Mouse (Mus musculus) hindbrain, embryonic 11.5 days (tissue): ENCODE results near the gene Wdcp. TPM values are rescaled to one million over a fixed set of nuclear protein-coding genes. Genes with fewer than 3 reads are reported as not detected.
A peak's percentile ranks its signal among the peaks of the same experiment; 100 is the strongest.
"Not testable (repeated sequence)": the region's sequence is repeated elsewhere in the genome, so short reads cannot be mapped to it uniquely, and the experiment has no call there.

Experiments
- ATAC-seq: fragments of 200-750 bp; cut with Nextera tagmentation; 2 replicates; pipeline ENCODE4 v1.8.0; 2017; ENCODE audit warnings: mild to moderate bottlenecking, moderate TSS enrichment, moderate library complexity; ENCODE audit not compliant: low FRiP score
- DNase-seq: peaks from one replicate; pipeline ENCODE4 v3.0.0-alpha.2; 2015; ENCODE audit warnings: low spot score
- H3K27ac ChIP-seq: fragments of 300-500 bp; sonication (generic); 2 replicates; pipeline ENCODE4 v1.5.1; 2014; ENCODE audit warnings: mild to moderate bottlenecking, low read depth, low read length
- H3K27me3 ChIP-seq: fragments of 300-500 bp; sonication (generic); 2 replicates; pipeline ENCODE4 v1.6.1; 2014; ENCODE audit warnings: mild to moderate bottlenecking, low read length, moderate library complexity, mixed read lengths; ENCODE audit not compliant: control insufficient read depth, insufficient read depth
- H3K36me3 ChIP-seq: fragments of 300-500 bp; sonication (generic); 2 replicates; pipeline ENCODE4 v1.6.1; 2014; ENCODE audit warnings: mild to moderate bottlenecking, low read length, moderate library complexity, mixed read lengths; ENCODE audit not compliant: control insufficient read depth, insufficient read depth
- H3K4me1 ChIP-seq: fragments of 300-500 bp; sonication (generic); replicated peaks from 2 replicates; pipeline ENCODE4 v1.6.1; 2014; ENCODE audit warnings: low read length, mixed read lengths; ENCODE audit not compliant: control insufficient read depth, insufficient read depth
- H3K4me2 ChIP-seq: fragments of 300-500 bp; sonication (generic); replicated peaks from 2 replicates; pipeline ENCODE4 v1.6.1; 2014; ENCODE audit warnings: mild to moderate bottlenecking, low read depth, low read length
- H3K4me3 ChIP-seq: fragments of 300-500 bp; sonication (generic); 2 replicates; pipeline ENCODE4 v1.5.1; 2014; ENCODE audit warnings: low read depth, low read length
- H3K9ac ChIP-seq: fragments of 300-500 bp; sonication (generic); 2 replicates; pipeline ENCODE4 v1.6.1; 2014; ENCODE audit warnings: low read depth, low read length
- H3K9me3 ChIP-seq: fragments of 300-500 bp; sonication (generic); 2 replicates; pipeline ENCODE4 v1.6.1; 2016; ENCODE audit warnings: low read length; ENCODE audit not compliant: control insufficient read depth
- WGBS: fragments of 180-500 bp; shearing (Covaris S2); extraction: QIAGEN DNeasy Blood & Tissue Kit; methylation state at CpG from one replicate; pipeline ENCODE4 v1.1.7; 2014; 5-methylcytosine and 5-hydroxymethylcytosine counted together
- polyA plus RNA-seq: library from polyadenylated mRNA; unstranded; fragments of >200 nt; fragmentation: Nextera tagmentation; extraction: Ambion mirVana; gene quantifications from 2 replicates; pipeline ENCODE4 v1.2.1, GENCODE M21; 2014

The Wdcp gene
- polyA plus RNA-seq, result 15.8 and 18.5 TPM in 2 replicates

DNA sequence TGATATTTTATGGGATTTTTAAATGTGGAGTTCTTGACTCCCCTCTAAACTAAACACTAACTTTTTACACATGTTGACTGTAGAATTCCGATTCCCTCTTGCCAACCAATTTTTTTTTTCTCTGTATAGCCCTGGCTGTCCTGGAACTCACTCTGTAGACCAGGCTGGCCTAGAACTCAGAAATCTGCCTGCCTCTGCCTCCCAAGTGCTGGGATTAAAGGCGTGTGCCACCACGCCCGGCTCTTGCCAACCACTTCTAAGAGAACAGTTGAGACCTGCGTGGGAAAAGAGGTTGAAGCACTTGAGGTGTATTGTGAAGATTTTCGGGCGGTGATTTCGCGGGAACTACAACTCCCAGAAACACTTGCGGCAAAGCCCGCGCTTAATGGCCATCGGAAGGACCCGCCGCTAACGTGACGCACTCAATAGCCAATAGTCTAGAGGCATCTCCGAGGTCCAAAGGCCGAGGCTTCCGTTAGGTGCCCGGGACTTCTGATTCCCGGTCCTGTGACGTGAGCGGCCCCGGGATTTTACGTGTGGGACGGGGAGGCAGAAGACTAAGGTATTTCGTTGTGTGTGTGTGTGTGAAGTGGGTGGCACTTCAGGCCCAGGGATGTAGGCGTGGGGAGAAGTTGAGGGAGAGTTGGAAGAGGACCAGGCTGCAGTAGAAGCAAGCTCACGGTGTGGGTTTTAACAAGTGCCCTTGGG, at the start of gene Wdcp:
Gene Wdcp, plus strand, starts transcription at position 414 of the 708 bp plus-strand sequence.
- Histone ChIP-seq H3K36me3 (no peaks in the 10 kb centered on the region), H3K27ac (no peak within 1 kb of the TSS), H3K27me3 (peaks cover 9% of the 10 kb centered on the region; the same call in 1 of the 2 replicates), H3K4me3 (peak within 1 kb of the TSS; percentile 56), H3K4me2 (peak within 1 kb of the TSS; percentile 51), H3K9me3 (no peaks in the 10 kb centered on the region), H3K9ac (peak within 1 kb of the TSS; percentile 50), H3K4me1 (0 out of 2 replicates have a peak, but pooled peaks cover 2% of the 10 kb centered on the region)
- DNase-seq (peak; percentile 93), ATAC-seq (peak; percentile 93)
- under 1% methylated on average over 30 of the region's 30 CpGs for WGBS

DNA sequence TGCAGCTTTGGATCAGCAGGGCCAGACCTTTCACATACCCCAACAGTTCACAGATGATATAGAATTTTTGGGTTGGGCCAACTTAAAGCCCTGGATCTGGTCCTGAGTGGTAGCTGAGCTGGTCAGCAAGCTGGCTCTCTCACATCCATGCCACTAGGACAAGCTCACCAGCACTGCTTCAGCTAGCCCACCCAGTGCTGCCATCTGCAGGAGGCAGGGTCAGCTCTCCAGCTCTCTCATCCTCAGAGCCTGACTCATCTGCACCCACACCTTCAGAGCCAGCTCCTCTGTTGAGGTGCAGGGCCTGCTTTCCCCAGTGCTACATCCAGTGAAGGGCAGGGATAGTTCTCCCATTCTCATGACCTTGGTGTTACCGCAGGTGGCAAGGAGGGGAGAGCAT, 49.4 kb upstream of the Wdcp start:
- 93% methylated on average over 1 of the region's 1 CpGs for WGBS

DNA sequence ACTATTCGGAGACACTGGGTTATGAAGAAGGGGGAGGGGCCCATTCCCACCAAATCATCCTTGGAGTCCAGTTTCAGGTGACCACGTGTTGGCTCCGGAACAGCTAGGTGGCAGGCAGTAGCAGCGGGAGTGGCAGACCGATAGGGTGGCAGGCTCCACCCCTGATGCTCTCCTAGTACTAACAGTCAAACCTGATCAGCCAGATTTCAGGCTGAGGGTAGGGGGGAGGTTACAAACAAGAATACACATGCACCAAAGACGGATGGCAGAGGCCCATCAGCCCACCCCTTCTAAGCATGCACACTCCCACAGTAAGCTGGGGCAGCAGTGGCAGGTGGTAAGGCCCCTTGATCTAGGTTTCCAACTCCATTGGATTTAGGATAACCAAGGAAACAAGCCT, 45.6 kb upstream of the Wdcp start:
- not testable (repeated sequence) for DNase-seq, H3K4me2 ChIP-seq, H3K4me1 ChIP-seq, H3K9ac ChIP-seq, ATAC-seq, H3K36me3 ChIP-seq, H3K27ac ChIP-seq, H3K27me3 ChIP-seq, H3K4me3 ChIP-seq, H3K9me3 ChIP-seq
- 75% methylated on average over 6 of the region's 6 CpGs for WGBS

More for the DNA sequence above, 49.4 kb upstream of the Wdcp start:
- H3K9me3 ChIP-seq, result no peaks in the 10 kb centered on the region
- peak; percentile 29 for DNase-seq
- H3K4me3 ChIP-seq, result no peak overlapping the region
- no peaks in the 10 kb centered on the region for H3K4me1 ChIP-seq
- no peaks in the 10 kb centered on the region for H3K27me3 ChIP-seq
- H3K36me3 ChIP-seq, result no peaks in the 10 kb centered on the region
- H3K27ac ChIP-seq, result no peak overlapping the region
- no peak for ATAC-seq
- no peak overlapping the region for H3K4me2 ChIP-seq
- no peak overlapping the region for H3K9ac ChIP-seq

DNA sequence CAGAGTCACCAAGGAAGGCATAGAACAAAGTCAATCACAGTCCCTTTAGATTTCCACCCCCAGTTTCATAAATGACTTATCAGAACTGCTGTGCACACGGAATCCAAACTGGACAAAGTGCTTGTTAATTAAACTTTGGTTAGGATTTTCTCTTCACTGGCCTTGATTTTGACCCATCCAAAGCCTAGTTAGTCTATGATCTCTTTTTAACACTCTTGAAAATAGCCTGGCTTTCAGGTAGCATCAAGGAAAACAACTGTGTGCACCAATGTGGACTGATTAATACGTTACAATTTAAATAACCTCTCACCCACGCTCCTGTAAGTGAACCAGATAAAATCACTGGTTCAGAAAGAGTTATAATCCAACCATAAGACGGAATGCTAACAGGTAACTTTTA, 32.1 kb upstream of the Wdcp start:
- 88% methylated on average over 4 of the region's 4 CpGs for WGBS
- DNase-seq, result no peak
- no peaks in the 10 kb centered on the region for H3K27me3 ChIP-seq

DNA sequence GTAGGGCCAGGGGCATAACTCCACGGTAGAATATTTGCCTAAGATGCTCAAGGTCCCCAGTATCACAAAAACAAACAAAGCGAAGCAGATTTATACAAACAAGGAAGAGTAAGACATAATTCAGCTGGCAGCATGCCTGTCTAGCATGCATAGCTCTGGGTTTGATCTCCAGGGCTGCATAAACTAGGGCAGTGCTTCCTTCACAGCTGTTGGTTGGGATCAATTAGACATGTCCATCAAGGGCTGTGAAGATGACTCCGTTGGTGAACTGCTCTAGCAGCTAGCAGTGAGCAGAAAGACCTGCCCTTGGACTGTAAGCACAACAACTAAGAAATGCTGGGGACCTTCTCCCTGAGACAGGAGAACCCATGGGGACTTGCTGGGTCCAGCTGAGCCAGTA, 31.4 kb upstream of the Wdcp start:
- no peaks in the 10 kb centered on the region for H3K4me1 ChIP-seq
- no peak overlapping the region for H3K4me3 ChIP-seq
- H3K9me3 ChIP-seq, result no peaks in the 10 kb centered on the region
- ATAC-seq, result no peak
- H3K27me3 ChIP-seq, result no peaks in the 10 kb centered on the region
- no peak overlapping the region for H3K4me2 ChIP-seq
- H3K27ac ChIP-seq, result no peak overlapping the region
- 73% methylated on average over 3 of the region's 3 CpGs for WGBS
- no peak for DNase-seq
- H3K9ac ChIP-seq, result no peak overlapping the region
- H3K36me3 ChIP-seq, result no peaks in the 10 kb centered on the region

More for the DNA sequence above, 32.1 kb upstream of the Wdcp start:
- Histone ChIP-seq H3K9ac (no peak overlapping the region), H3K36me3 (no peaks in the 10 kb centered on the region), H3K4me1 (no peaks in the 10 kb centered on the region), H3K4me3 (no peak overlapping the region), H3K4me2 (no peak overlapping the region), H3K9me3 (no peaks in the 10 kb centered on the region), H3K27ac (no peak overlapping the region)
- ATAC-seq, result no peak

DNA sequence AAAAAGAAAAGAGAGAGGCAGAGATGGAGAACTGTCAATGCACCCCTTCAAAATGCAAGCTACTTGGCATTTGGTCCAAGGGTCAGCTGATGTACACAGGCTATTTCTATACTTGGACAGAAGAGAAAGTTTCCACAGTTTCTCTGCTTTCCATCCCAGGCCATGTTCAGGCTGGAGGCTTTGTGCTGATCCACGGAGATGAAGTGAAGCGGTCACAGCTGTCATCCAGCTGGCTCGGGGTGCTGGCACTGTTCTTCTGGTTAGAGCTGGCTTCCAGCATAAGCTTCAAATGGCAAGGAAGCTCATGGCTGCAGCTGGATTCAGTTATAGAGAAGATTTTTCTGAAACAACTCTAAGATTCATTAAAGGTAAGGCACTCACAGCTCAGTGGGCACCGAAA, 29.5 kb upstream of the Wdcp start:
- no peak overlapping the region for H3K27ac ChIP-seq
- 85% methylated on average over 4 of the region's 4 CpGs for WGBS
- H3K4me1 ChIP-seq, result no peaks in the 10 kb centered on the region
- no peak overlapping the region for H3K4me2 ChIP-seq
- no peak overlapping the region for H3K9ac ChIP-seq
- no peaks in the 10 kb centered on the region for H3K9me3 ChIP-seq
- no peaks in the 10 kb centered on the region for H3K36me3 ChIP-seq
- no peak for ATAC-seq
- no peaks in the 10 kb centered on the region for H3K27me3 ChIP-seq
- no peak overlapping the region for H3K4me3 ChIP-seq
- DNase-seq, result no peak

DNA sequence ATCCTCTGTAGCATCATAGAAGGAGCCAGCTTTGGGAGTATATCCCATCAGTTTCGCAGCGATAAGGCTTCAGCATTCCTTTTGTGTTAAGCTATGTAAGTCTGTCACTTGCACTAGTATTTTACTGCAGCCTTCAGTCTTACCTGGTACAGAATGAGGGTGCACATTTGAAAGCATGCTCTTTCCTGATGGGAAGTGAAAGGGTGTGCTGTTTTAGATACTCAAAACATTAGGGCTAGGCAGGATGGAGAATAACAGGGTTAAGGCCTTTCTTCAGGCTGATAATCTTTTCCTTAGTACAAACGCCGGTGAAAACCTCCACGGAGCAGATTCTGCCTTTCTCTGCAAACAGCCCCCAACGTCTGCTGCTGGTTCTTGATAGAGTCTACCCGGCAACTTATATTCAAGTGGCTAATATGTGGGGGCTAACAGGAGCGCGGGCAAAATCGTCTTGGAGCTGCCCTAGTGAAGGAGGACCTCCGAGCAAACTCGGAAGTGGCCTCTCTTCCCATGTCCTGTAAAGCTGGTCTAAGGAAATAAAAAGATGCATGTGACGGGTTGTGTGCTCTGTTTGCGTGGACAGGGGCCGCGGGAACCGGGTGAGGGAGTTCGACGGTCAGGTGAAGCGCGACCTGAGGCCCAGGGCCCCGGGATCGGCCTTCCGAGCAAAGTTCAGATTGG, 26.3 kb upstream of the Wdcp start:
- H3K4me3 ChIP-seq, result peak overlapping the region; percentile 89
- no peaks in the 10 kb centered on the region for H3K9me3 ChIP-seq
- DNase-seq (no peak), ATAC-seq (peak; percentile 83)
- H3K4me1 ChIP-seq, result no peaks in the 10 kb centered on the region
- WGBS, result 13% methylated on average over 24 of the region's 24 CpGs
- peak overlapping the region; percentile 56 for H3K4me2 ChIP-seq
- H3K27me3 ChIP-seq, result no peaks in the 10 kb centered on the region
- H3K9ac ChIP-seq, result peak overlapping the region; percentile 53
- peak overlapping the region; percentile 74 for H3K27ac ChIP-seq
- no peaks in the 10 kb centered on the region for H3K36me3 ChIP-seq

DNA sequence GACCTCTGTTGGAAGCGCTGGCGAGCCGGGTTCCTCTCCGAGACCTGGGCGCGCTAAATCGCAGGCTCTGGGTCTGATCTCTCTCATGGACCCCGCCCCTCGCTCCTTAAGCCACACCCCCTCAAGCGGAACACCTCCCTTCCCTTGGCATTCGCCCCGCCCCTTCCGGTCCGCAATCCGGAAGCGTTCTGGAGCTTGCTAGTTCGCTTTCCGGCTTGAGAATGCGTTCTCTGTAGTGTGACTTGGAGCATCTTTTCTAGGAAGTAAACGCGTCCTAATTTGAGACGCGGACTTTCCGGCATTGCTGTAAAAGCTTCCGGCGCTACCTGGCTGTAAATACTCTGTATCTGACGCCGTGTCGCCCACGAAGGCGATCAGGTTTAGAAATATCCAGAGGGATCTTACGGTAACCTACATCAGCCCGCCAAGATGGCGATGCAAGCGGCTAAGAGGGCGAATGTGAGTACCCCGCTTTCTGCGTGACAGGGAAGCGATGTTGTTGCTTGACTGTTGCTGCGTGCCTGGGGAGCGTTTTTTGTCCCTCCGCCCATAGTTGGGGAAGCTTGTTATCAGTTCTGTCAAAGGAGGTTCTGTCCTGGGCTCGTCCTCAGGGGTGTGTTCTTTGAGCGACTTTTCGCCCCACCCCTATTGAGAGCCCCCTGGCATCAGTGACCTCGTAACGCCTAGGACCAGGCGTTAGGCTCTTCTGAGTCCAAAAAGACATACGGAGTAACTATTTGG, 25.6 kb upstream of the Wdcp start, which contains the start of gene Sf3b6:
Gene Sf3b6, plus strand, starts transcription at position 184 of the 741 bp plus-strand sequence.
- under 1% methylated on average over 49 of the region's 49 CpGs for WGBS
- Histone ChIP-seq H3K4me3 (peak within 1 kb of the TSS; percentile 89), H3K4me2 (peak within 1 kb of the TSS; percentile 82), H3K36me3 (no peaks in the 10 kb centered on the region), H3K9ac (peak within 1 kb of the TSS; percentile 59), H3K27me3 (no peaks in the 10 kb centered on the region), H3K9me3 (no peaks in the 10 kb centered on the region), H3K27ac (peak within 1 kb of the TSS; percentile 74), H3K4me1 (no peaks in the 10 kb centered on the region)
- ATAC-seq (peak; percentile 99), DNase-seq (peak; percentile 99)
